Mouse (Mus musculus): ENCODE measurements around the gene Unc5cl.
A peak's percentile ranks its signal among the peaks of the same experiment; 100 is the strongest.
"Not testable (repeated sequence)": the region's sequence is repeated elsewhere in the genome, so short reads cannot be mapped to it uniquely, and the experiment has no call there.

Gene Unc5cl

GRCm38 (mm10) chr17:48467395-48468231, 12.9 kb downstream of the Unc5cl start:
- DNase-seq (ENCODE audit: low spot score) = peak; percentile 89

GRCm38 (mm10) chr17:48474282-48474681, 19.6 kb downstream of the Unc5cl start:
- not testable (repeated sequence) for DNase-seq (ENCODE audit: low spot score)

- no peak for DNase-seq (ENCODE audit: low spot score)
These were observed 20.7 kb downstream of the Unc5cl start for GRCm38 (mm10) chr17:48475444-48475843.

GRCm38 (mm10) chr17:48479952-48480351, 25.3 kb downstream of the Unc5cl start:
- DNase-seq (ENCODE audit: low spot score) = no peak

GRCm38 (mm10) chr17:48483764-48484163, 29.1 kb downstream of the Unc5cl start:
- no peak for DNase-seq (ENCODE audit: low spot score)

GRCm38 (mm10) chr17:48484191-48484590, 29.5 kb downstream of the Unc5cl start:
- no peak for DNase-seq (ENCODE audit: low spot score)

GRCm38 (mm10) chr17:48489466-48489865, 34.8 kb downstream of the Unc5cl start:
- DNase-seq (ENCODE audit: low spot score) = no peak

- DNase-seq (ENCODE audit: low spot score) = no peak
These were observed 37.9 kb downstream of the Unc5cl start for GRCm38 (mm10) chr17:48492621-48493020.

GRCm38 (mm10) chr17:48493582-48493981, 38.9 kb downstream of the Unc5cl start:
- DNase-seq (ENCODE audit: low spot score) = peak; percentile 15

- DNase-seq (ENCODE audit: low spot score) = no peak
These were observed 39.3 kb downstream of the Unc5cl start for GRCm38 (mm10) chr17:48493986-48494385.

- DNase-seq (ENCODE audit: low spot score) = no peak
These were observed 43.3 kb downstream of the Unc5cl start for GRCm38 (mm10) chr17:48497986-48498385.

- no peak for DNase-seq (ENCODE audit: low spot score)
These were observed 46.2 kb downstream of the Unc5cl start for GRCm38 (mm10) chr17:48500846-48501445.

- peak; percentile 59 for DNase-seq (ENCODE audit: low spot score)
These were observed 50.3 kb downstream of the Unc5cl start for GRCm38 (mm10) chr17:48505006-48505405.

GRCm38 (mm10) chr17:48506986-48507385, 52.3 kb downstream of the Unc5cl start:
- DNase-seq (ENCODE audit: low spot score) = peak; percentile 66

- no peak for DNase-seq (ENCODE audit: low spot score)
These were observed 54.9 kb downstream of the Unc5cl start for GRCm38 (mm10) chr17:48509596-48509995.

GRCm38 (mm10) chr17:48512614-48513281, 58.0 kb downstream of the Unc5cl start:
- peak; percentile 77 for DNase-seq (ENCODE audit: low spot score)

GRCm38 (mm10) chr17:48514613-48515012, 59.9 kb downstream of the Unc5cl start:
- no peak for DNase-seq (ENCODE audit: low spot score)

- DNase-seq (ENCODE audit: low spot score) = no peak
These were observed 64.3 kb downstream of the Unc5cl start for GRCm38 (mm10) chr17:48519046-48519445.

- DNase-seq (ENCODE audit: low spot score) = no peak
These were observed 65.7 kb downstream of the Unc5cl start for GRCm38 (mm10) chr17:48520352-48520751.

- no peak for DNase-seq (ENCODE audit: low spot score)
These were observed 68.4 kb downstream of the Unc5cl start for GRCm38 (mm10) chr17:48523056-48523455.

GRCm38 (mm10) chr17:48533844-48534705, 79.4 kb downstream of the Unc5cl start:
- no peak for DNase-seq (ENCODE audit: low spot score)

- peak; percentile 64 for DNase-seq (ENCODE audit: low spot score)
These were observed 83.6 kb downstream of the Unc5cl start for GRCm38 (mm10) chr17:48538328-48538727.
